Mouse (Mus musculus): ENCODE results near the gene Cntrob.

DNA sequence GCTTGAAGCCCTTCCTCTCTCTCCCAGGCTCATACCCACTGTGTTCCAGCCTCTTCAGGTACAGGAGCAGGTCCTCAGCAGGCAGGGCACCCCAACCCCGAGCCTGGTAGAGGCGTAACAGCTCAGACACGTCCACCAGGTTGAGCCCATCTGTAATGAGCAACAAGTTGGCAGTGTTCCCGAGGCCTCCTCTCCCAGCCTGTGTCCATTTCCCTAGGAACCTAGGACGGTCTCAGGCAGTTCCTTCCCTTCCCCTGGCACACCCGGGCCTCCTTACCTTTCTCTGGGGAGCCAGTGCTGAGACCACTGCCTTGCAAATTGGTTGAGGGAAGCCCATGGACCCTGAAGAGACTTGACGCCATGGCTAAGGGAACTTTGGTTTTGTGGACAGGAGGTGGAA is 20.8 kb downstream of the Cntrob start:
- no peak for TF ChIP-seq CTCF (IDR thresholded peaks at IDR 0.05; ENCODE audit: insufficient read depth, low read depth, low read length)
- no peak for TF ChIP-seq POLR2A (IDR thresholded peaks at IDR 0.05; ENCODE audit: insufficient read depth, low read depth, low read length)
